Mouse (Mus musculus) neural tube, embryonic 14.5 days (tissue): ENCODE measurements around the gene Rgl1. TPM values are rescaled to one million over a fixed set of nuclear protein-coding genes. Genes with fewer than 3 reads are reported as not detected.

Experiments
- ATAC-seq: fragments of 200-750 bp; cut with Nextera tagmentation; 2 replicates; pipeline ENCODE4 v1.8.0; 2017; ENCODE audit warnings: low read depth, mild to moderate bottlenecking, moderate TSS enrichment, moderate library complexity
- H3K27ac ChIP-seq: fragments of 300-500 bp; sonication (generic); 2 replicates; pipeline ENCODE4 v1.5.1; 2014; ENCODE audit warnings: low read depth, mild to moderate bottlenecking, control low read depth, low read length, moderate library complexity, mixed read lengths
- H3K27me3 ChIP-seq: fragments of 300-500 bp; sonication (generic); 2 replicates; pipeline ENCODE4 v1.6.1; 2014; ENCODE audit warnings: low read length; ENCODE audit not compliant: control insufficient read depth, insufficient read depth
- H3K36me3 ChIP-seq: fragments of 300-500 bp; sonication (generic); 2 replicates; pipeline ENCODE4 v1.6.1; 2014; ENCODE audit warnings: low read length, mixed read lengths; ENCODE audit not compliant: control insufficient read depth, insufficient read depth
- H3K4me1 ChIP-seq: fragments of 300-500 bp; sonication (generic); 2 replicates; pipeline ENCODE4 v1.6.1; 2014; ENCODE audit warnings: low read length; ENCODE audit not compliant: control insufficient read depth, insufficient read depth
- H3K4me2 ChIP-seq: fragments of 300-500 bp; sonication (generic); 2 replicates; pipeline ENCODE4 v1.6.1; 2014; ENCODE audit warnings: mild to moderate bottlenecking, low read depth, low read length, control low read depth
- H3K4me3 ChIP-seq: fragments of 300-500 bp; sonication (generic); 2 replicates; pipeline ENCODE4 v1.5.1; 2014; ENCODE audit warnings: low read depth, low read length, control low read depth, mixed read lengths
- H3K9ac ChIP-seq: fragments of 300-500 bp; sonication (generic); replicated peaks from 2 replicates; pipeline ENCODE4 v1.6.1; 2014; ENCODE audit warnings: low read depth, mild to moderate bottlenecking, control low read depth, low read length, mixed read lengths
- H3K9me3 ChIP-seq: fragments of 300-500 bp; sonication (generic); 2 replicates; pipeline ENCODE4 v1.6.1; 2016; ENCODE audit warnings: low read length; ENCODE audit not compliant: control insufficient read depth
- WGBS: fragments of 180-500 bp; shearing (Covaris S2); extraction: QIAGEN DNeasy Blood & Tissue Kit; methylation state at CpG from one replicate; pipeline ENCODE4 v1.1.7; 2014; 5-methylcytosine and 5-hydroxymethylcytosine counted together
- polyA plus RNA-seq: library from polyadenylated mRNA; unstranded; fragments of >200 nt; fragmentation: Nextera tagmentation; extraction: Ambion mirVana; gene quantifications from 2 replicates; pipeline ENCODE4 v1.2.1, GENCODE M21; 2014

Gene Rgl1
- polyA plus RNA-seq, 1 experiment from 2014 or later = 14.9 TPM

DNA sequence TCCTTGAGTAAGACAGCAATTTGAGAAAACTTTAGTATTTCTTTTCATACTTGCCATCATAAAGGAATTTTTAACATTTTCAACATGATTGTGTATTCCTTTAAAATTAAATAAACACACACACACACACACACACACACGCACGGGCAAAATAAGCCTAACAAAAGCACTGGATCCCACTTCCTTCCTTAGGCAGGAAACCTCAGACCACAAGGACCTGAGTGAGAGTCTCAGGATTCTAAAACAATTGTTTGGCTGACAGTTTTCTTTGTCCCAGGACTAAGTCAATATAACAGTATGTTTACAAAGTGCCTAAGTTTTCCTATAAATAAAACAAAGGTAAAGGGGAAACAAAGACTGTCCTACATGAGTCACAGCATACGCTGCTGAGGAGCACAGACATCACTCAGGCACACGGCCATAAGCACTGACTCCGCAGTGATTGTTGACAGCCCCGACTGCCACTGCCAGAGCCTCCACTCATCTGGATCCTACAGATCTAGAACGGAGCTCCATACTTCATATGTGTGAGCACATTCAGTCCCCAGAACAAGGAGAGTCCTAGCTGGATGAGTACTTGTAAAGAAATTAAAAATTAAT is 180.7 kb downstream of the Rgl1 start:
- no peaks in the 10 kb centered on the region for H3K4me1 ChIP-seq
- H3K9ac ChIP-seq = no peak overlapping the region
- H3K4me3 ChIP-seq = no peak overlapping the region
- H3K36me3 ChIP-seq = no peaks in the 10 kb centered on the region
- H3K27ac ChIP-seq = no peak overlapping the region
- no peak for ATAC-seq
- no peak overlapping the region for H3K4me2 ChIP-seq
- H3K9me3 ChIP-seq = no peaks in the 10 kb centered on the region
- H3K27me3 ChIP-seq = no peaks in the 10 kb centered on the region
- 79% methylated on average over 7 of the region's 7 CpGs for WGBS

DNA sequence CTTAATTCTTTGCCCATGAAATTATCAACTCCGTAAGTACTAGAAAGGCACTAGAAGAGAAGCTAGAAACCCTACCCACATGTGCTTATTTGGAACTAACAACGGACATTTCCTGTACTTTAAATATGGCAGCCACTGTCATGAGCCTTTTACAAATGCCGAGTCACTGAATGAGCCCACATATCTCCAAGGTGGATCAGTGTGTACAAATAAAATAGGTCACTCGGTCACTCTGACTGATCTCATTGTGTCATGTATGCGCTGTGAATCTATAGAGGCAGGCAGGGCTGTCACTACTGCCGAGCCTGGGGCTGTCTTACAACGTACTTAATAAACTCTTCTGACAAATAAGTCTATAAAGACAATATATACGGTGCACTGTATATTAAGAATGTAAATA is 181.2 kb downstream of the Rgl1 start:
- Histone ChIP-seq H3K36me3 (no peaks in the 10 kb centered on the region), H3K27ac (no peak overlapping the region), H3K4me1 (no peaks in the 10 kb centered on the region), H3K4me2 (no peak overlapping the region), H3K9ac (no peak overlapping the region), H3K4me3 (no peak overlapping the region), H3K27me3 (no peaks in the 10 kb centered on the region), H3K9me3 (no peaks in the 10 kb centered on the region)
- WGBS = 72% methylated on average over 8 of the region's 8 CpGs
- no peak for ATAC-seq

DNA sequence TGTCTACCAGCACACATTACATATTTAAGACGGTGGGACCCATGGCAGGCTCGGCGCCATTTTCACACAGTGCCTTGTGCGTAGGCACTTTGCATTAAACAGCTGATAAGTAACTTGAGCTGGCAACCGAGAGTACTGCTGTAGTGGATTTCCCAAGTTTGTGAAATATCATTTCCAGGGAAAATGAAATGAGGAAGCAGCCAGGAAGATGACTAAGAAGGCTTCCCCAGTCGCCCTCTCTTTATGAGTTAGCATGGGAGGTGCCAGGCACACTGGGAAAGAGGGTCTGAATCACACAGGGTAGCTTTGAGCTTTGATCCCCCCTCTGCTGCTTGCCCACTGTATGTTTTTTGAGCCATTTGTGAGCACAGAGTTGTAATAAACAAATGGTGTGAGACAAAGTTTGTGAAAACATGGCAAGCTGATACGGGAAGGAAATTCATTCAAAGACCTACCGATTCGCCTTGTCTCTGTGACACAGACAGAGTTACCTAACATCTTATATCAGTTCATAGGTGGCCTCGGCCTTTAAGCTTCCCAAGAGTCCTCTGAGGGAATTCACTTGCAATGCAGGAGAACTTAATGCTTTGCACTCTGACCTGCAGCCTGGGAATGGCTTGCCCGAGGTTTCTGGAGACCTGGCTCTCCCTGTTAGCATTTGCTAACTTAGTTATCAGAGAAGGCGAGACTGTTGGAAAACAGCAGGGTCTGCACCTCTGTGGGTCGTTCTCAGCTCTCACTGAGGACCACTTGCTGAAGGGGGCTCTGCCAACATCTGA is 184.8 kb downstream of the Rgl1 start:
- Histone ChIP-seq H3K27me3 (no peaks in the 10 kb centered on the region), H3K36me3 (no peaks in the 10 kb centered on the region), H3K9ac (no peak overlapping the region), H3K4me3 (no peak overlapping the region), H3K9me3 (no peaks in the 10 kb centered on the region), H3K27ac (no peak overlapping the region), H3K4me2 (no peak overlapping the region), H3K4me1 (peaks cover 11% of the 10 kb centered on the region; the same call in 1 of the 2 replicates)
- 82% methylated on average over 13 of the region's 13 CpGs for WGBS
- ATAC-seq = no peak

DNA sequence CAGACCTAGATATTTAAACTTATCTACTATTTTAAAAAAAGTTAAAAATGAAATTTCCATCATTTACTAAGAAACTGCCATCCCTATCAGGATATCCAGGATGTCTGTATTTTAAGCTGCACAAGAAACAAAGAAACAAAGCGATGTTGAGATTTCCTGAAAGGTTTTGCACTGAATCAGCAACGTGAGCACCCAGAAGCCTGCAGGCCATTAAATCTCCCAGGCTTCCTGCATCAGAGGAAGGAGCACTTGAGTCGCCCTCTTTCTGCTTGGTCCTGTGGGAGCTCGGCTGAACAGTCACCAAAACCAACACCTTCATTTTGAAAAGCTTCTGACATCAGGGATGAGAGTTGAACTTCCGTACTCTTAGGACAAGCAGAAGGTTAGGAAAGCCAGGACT is 187.2 kb downstream of the Rgl1 start:
- Histone ChIP-seq H3K27me3 (no peaks in the 10 kb centered on the region), H3K9ac (no peak overlapping the region), H3K4me3 (no peak overlapping the region), H3K36me3 (no peaks in the 10 kb centered on the region), H3K27ac (no peak overlapping the region), H3K9me3 (no peaks in the 10 kb centered on the region), H3K4me1 (peaks cover 13% of the 10 kb centered on the region; the same call in 1 of the 2 replicates), H3K4me2 (no peak overlapping the region)
- no peak for ATAC-seq
- WGBS = 71% methylated on average over 5 of the region's 5 CpGs

DNA sequence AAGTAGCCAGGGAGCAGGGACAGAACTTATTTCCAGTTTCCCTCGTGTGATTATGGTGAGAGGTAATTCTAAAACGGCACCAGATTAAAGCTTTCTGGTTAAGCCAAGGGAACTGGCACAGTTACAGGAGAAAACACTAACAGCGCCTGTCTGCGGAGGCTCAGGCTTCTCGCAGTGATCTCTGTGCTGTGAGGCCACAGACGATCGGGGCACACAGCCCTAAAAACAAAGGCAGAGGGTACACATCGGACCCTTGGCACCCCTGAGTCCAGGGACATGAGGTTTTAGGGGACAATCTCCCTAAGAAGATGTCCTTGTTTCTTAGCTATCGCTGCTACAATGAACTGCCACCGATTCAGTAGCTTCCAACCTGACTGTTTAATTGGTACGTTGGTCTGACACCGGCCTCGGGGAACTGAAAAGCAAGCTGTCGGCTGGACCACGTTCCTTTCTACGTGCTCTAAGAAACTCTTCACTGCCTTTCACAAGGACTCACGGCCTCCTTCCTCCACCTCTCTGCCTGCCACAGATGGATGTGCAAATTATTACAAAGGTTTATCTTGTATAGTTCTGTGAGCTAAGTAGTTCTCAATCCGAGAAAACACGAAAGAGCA is 187.9 kb downstream of the Rgl1 start:
- H3K27me3 ChIP-seq = no peaks in the 10 kb centered on the region
- ATAC-seq = no peak
- WGBS = 45% methylated on average over 19 of the region's 19 CpGs
- H3K36me3 ChIP-seq = no peaks in the 10 kb centered on the region
- H3K4me2 ChIP-seq = no peak overlapping the region
- H3K9me3 ChIP-seq = no peaks in the 10 kb centered on the region
- H3K4me3 ChIP-seq = no peak overlapping the region
- H3K9ac ChIP-seq = 0 out of 2 replicates have a peak overlapping the region, but pooled peaks have one; percentile 16
- no peak overlapping the region for H3K27ac ChIP-seq
- peaks cover 18% of the 10 kb centered on the region; the same call in 1 of the 2 replicates for H3K4me1 ChIP-seq

DNA sequence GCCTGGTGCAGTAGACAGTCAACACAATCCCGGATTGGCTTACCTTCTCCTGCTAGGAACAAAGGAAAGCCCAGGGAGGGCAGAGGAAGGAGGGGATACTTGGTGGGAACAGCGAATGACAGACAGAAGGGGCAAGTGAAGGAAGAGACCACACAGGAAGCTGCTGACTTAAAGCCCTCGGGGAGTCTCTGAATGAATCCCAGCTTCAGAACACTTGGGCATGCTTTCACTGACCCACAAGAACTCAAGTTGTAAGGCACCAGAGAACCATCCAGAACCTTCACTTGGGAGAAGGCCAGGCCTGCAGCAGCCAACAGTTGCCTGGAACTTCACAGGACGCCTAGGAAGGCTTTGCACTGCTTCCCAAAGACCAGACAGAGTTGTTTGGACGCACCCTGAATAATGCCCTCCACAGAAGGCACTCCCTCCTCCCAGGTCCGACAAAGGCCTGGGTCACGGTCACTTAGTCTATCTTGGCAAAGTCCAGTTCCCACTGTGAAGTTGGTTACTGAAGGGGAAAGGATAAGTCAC is 189.5 kb downstream of the Rgl1 start:
- peak; percentile 31; the same call in 1 of the 2 replicates for ATAC-seq
- Histone ChIP-seq H3K27ac (no peak overlapping the region), H3K36me3 (no peaks in the 10 kb centered on the region), H3K4me2 (no peak overlapping the region), H3K9ac (no peak overlapping the region), H3K4me1 (peaks cover 23% of the 10 kb centered on the region; the same call in 1 of the 2 replicates), H3K27me3 (no peaks in the 10 kb centered on the region), H3K4me3 (no peak overlapping the region), H3K9me3 (no peaks in the 10 kb centered on the region)
- WGBS = 11% methylated on average over 7 of the region's 7 CpGs

DNA sequence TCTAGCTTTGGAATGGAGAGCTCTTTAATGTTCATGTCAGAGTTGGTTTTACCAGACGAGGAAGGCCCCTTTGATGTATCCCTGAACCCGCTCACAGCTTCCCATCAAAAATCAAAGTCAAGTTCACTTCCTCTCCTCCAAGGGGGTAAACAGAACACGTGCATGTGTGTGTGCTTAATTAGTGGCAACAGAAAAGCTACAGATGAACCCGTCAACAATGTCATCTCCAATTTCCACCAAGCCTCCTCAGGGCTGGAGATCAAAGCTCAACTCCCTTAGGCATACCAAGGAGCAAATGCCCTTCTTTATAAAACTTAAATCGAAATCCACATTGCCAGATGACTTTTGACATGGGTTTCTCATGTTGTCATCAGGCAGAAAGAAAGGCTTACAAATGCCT is 191.1 kb downstream of the Rgl1 start:
- no peaks in the 10 kb centered on the region for H3K27me3 ChIP-seq
- no peak overlapping the region for H3K4me2 ChIP-seq
- H3K4me3 ChIP-seq = no peak overlapping the region
- no peak overlapping the region for H3K9ac ChIP-seq
- no peaks in the 10 kb centered on the region for H3K9me3 ChIP-seq
- H3K4me1 ChIP-seq = peaks cover 23% of the 10 kb centered on the region; the same call in 1 of the 2 replicates
- H3K27ac ChIP-seq = no peak overlapping the region
- no peaks in the 10 kb centered on the region for H3K36me3 ChIP-seq
- ATAC-seq = no peak
- 79% methylated on average over 5 of the region's 5 CpGs for WGBS

DNA sequence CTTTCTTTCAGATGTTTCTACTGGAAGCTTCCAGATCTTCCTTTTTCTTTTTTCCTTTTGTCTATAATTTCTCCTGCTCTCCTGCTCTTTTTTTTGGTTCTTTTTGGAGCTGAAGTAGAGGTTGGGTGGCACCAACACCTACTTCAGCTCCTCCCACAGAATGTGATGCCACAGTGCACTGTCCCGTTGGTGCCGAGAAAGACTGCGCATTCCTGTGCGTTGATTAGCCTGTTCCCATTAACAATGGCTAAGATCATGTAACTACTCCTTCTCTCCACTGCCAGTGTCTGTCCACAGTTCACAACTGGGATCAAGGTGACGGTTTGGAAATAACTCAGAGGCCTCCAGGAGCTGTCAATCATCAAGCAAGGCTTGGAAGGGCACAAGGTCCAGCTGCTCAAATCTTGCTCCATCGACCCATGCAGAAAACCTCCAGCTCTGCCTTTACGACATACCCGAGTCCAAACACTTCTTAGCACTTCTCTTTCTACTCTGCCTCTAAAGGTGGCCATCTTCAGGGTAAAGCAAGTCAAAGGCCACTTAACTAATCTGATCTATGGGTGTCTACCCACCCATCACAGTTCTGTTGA is 192.6 kb downstream of the Rgl1 start:
- Histone ChIP-seq H3K4me2 (no peak overlapping the region), H3K4me1 (peaks cover 23% of the 10 kb centered on the region; the same call in 1 of the 2 replicates), H3K4me3 (no peak overlapping the region), H3K27ac (no peak overlapping the region), H3K27me3 (no peaks in the 10 kb centered on the region), H3K9me3 (no peaks in the 10 kb centered on the region), H3K9ac (no peak overlapping the region), H3K36me3 (no peaks in the 10 kb centered on the region)
- WGBS = 59% methylated on average over 8 of the region's 8 CpGs
- ATAC-seq = no peak
